Mouse (Mus musculus) gastrocnemius, adult 2 months (tissue): ENCODE data around the gene Plpp3. TPM values are rescaled to one million over a fixed set of nuclear protein-coding genes. Genes with fewer than 3 reads are reported as not detected.
A peak's percentile ranks its signal among the peaks of the same experiment; 100 is the strongest.
"Not testable (repeated sequence)": the region's sequence is repeated elsewhere in the genome, so short reads cannot be mapped to it uniquely, and the experiment has no call there.

Experiments used
- DNase-seq: peaks from one replicate; pipeline ENCODE4 v3.0.0; 2022
- H3K27ac ChIP-seq: fragments of 200-600 bp; 2 replicates; pipeline ENCODE4 v1.8.1; 2022; ENCODE audit warnings: mild to moderate bottlenecking
- H3K4me3 ChIP-seq: fragments of 200-600 bp; 2 replicates; pipeline ENCODE4 v1.8.1; 2022; ENCODE audit warnings: mild to moderate bottlenecking, moderate library complexity
- CTCF ChIP-seq: fragments of 200-600 bp; IDR thresholded peaks from 2 replicates; pipeline ENCODE4 v1.8.1; 2022; ENCODE audit warnings: antibody characterized with exemption, mild to moderate bottlenecking, moderate library complexity
- intact Hi-C: fragments of 180-260 bp; cut with DNase I; formaldehyde crosslinking; loops from one replicate; pipeline ENCODE4 v1.15.1; 2025
- total RNA-seq, 2 experiments: library from RNA; stranded (reverse); gene quantifications; 2 replicates each; pipeline ENCODE4 v1.2.3; 2021

Gene Plpp3
- total RNA-seq, 2 experiments from 2014 or later = 45.8 to 69.1 TPM

GRCm38 (mm10) chr4:105260385-105260784 lies 103.2 kb downstream of the Plpp3 start:
- DNase-seq = no peak
- Histone ChIP-seq H3K4me3 (no peak overlapping the region), H3K27ac (no peak overlapping the region)
- intact Hi-C loops = loop anchor here (5.0 kb wide), 1 partner anchor 33 kb away; no protein-coding TSS in a partner anchor
- TF ChIP-seq CTCF = no peak

DNA sequence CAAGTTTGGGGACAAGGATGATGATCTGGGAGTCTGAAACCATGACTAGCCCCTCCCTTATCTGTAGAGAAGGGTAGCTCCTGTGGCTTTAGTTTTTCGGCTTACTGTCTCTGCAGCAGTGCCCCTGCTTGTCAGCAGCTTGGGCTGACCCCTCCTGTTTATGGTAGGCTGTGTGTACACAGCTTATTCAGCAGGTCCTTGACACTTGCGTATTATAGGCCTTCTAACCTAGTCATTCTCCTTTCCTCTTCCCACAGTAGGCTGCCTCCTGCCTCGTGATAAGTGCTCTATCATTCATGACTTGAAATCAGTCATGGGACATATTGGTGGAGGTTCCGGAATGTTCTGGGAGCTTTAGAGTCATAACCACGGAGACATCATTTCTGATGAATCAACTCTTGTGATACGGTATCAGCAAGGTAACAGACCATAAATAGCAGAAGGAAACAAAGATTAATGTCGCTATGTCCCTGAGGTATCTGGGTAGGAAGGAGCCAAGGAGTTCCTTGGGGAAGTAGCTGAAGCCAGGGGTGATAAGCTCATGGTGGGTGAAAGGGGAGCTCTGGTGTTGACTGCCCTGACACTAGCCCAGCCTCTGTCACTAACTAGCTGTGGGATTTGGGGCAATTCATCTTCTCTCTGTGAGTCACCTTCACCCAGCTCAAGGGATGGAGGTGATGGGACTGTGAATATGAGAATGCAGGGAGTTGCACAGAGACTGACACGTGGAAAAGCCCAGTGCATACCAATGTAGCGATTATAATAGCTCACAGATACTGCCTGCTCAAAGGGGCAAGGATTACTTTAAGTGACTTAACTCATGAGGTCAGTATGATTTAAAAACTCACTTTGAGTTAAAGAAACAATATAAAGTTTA lies 104.0 kb downstream of the Plpp3 start:
- DNase-seq = no peak
- Histone ChIP-seq H3K4me3 (no peak overlapping the region), H3K27ac (0 out of 2 replicates have a peak overlapping the region, but pooled peaks have one; percentile 16)
- no peak for TF ChIP-seq CTCF
- intact Hi-C loops = loop anchor here (5.0 kb wide), 1 partner anchor 34 kb away; no protein-coding TSS in a partner anchor

DNA sequence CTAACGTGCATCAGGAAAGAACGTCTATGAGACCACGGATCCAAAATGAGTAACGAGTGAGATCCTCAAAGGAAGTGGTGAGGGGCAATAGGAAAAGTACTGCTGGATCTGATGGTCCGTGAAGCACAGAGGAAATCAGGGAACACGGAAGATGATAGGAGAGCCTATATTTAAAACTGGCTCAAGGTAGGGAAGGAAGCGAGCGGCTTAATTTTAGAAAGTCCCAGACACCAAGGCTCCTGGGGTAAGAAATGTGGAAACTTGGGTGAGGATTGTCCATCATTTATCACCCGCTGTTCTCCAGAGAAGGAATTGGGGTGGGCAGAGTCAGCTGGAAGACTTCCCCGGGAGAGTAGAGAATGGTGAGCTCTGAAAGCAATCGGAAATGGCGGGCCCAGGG lies 105.2 kb downstream of the Plpp3 start:
- TF ChIP-seq CTCF = no peak
- DNase-seq = no peak
- H3K4me3 ChIP-seq = peak overlapping the region; percentile 45
- H3K27ac ChIP-seq = peak overlapping the region; percentile 81
- intact Hi-C loops = loop anchor here (5.0 kb wide), 1 partner anchor 35 kb away; no protein-coding TSS in a partner anchor

DNA sequence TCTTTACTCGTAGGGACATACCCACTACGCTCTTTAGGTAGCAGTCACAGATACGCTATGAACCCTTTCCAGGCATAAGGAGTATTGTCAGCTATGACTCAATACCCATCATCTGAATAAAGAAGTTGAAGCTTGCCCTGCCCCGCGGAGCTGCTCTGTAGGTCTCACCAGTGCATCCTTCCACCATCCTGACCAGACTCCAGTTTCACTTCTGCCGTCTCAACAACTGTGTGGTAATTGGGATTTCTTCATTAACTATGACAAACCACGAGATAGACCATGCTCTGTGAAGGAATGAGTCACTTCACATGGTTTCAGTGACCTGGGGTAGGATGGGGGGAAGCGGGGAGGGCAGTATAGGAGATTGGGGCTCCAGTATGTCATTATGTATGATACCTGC lies 106.5 kb downstream of the Plpp3 start:
- intact Hi-C loops = loop anchor here (5.0 kb wide), 1 partner anchor 36 kb away; no protein-coding TSS in a partner anchor
- TF ChIP-seq CTCF = no peak

DNA sequence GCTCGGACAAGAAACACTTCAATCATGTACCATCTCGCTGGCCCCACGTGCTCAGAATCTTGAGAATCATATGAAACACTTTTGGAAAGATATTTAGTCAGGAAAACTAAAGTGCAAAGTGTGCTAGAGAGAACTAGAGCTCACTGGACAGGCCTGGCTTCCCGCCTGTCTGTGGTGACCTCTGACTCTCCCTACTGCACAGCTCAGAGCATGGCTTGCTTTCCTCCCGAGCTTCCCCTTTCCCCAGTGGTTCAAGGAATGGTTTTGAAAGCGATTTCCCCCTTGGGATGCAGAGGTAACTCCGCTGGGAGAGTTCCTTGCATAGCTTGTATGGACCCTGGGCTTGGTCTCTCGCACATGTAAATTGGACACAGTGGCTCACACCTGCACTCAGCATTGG lies 107.9 kb downstream of the Plpp3 start:
- DNase-seq = no peak
- no peak overlapping the region for H3K4me3 ChIP-seq
- intact Hi-C loops = no loop called here
- H3K27ac ChIP-seq = no peak overlapping the region; the same call in 1 of the 2 replicates
- no peak for TF ChIP-seq CTCF

More for the DNA sequence above, 106.5 kb downstream of the Plpp3 start:
- Histone ChIP-seq H3K4me3 (no peak overlapping the region), H3K27ac (0 out of 2 replicates have a peak overlapping the region, but pooled peaks have one; percentile 81)
- DNase-seq = no peak

GRCm38 (mm10) chr4:105265678-105266077 lies 108.5 kb downstream of the Plpp3 start:
- no peak for DNase-seq
- peak overlapping the region; percentile 28; the same call in 1 of the 2 replicates for H3K27ac ChIP-seq
- no peak for TF ChIP-seq CTCF
- intact Hi-C loops = no loop called here
- no peak overlapping the region for H3K4me3 ChIP-seq

DNA sequence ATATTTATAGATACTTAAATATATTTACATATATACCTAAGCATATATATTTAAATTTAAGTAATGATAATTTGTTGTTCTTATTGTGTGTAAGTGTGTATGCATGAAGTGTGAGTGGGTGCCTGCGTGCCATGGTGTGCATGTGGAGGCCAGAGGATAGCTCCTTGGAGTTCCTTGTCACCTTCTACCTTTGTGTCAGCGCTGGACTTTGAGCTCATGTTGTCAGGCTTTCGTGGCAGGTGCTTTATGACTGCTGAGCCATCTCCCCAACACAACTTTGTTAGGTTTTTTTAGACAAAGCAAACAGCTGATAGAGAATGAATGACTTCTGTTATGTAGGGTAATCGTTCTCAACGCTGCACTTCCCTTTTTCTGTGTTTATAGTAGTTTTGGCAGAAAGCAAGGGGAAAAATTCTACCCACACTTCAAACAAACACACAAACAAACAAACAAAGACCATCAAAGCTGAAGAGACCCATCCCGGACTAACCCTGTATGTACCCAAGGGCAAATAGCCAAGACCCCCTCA lies 111.1 kb downstream of the Plpp3 start:
- DNase-seq = no peak
- intact Hi-C loops = no loop called here
- H3K4me3 ChIP-seq = no peak overlapping the region
- no peak overlapping the region for H3K27ac ChIP-seq
- TF ChIP-seq CTCF = no peak

DNA sequence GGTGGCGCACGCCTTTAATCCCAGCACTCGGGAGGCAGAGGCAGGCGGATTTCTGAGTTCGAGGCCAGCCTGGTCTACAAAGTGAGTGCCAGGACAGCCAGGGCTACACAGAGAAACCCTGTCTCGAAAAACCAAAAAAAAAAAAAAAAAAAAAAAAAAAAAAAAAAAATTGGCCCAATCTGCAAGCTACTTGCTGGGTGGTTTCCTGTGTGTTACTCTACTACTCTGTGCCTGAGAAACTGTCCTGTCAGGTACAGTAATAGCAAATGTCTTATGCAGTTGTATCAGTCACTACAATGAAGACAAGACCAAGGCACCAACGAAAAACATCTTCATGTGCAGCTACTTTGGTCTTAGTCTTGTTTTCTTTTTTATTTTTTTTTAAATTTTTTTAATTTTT lies 112.3 kb downstream of the Plpp3 start:
- H3K27ac ChIP-seq, DNase-seq, intact Hi-C loops, H3K4me3 ChIP-seq: not testable (repeated sequence)

DNA sequence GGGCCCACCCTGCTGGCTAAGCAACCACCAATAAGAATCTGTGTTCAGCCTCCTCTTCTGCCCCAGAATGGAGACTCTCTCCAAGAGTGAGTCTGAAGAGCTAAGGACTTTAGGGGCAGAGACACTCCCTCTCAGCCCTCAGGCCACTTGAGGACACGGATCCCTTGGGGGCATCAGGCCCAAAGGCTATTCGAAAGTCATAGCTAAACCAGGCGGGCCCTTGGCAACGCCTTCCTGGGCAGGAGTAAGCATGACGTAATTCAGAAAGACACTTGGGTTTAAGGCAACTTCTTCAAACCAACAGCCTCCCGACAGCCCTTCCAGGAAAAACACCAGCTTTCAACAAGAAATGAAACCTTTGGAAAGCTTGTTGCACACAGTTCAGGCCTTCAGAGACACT lies 114.0 kb downstream of the Plpp3 start:
- peak overlapping the region; percentile 78 for H3K27ac ChIP-seq
- no peak for TF ChIP-seq CTCF
- DNase-seq = peak; percentile 84

DNA sequence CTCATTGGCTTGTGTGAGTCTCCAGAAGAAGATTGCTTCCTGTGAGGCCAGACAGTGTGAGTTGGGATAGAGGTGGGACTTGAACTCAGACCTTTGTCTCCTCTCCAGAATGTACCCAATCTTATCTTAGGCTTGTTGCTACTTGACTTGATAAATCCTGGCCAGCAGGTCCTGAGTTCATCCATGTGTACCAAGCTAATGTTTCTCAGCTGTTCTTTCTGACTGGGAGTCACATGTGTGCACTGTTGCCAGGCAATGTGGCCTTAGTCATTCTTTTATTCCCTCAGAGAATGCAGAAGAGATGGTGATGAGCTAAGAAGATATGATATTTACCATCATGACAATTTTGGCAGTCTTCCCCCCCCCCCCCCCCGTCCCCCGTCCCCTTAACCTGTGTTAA lies 115.9 kb downstream of the Plpp3 start:
- no peak overlapping the region for H3K27ac ChIP-seq
- intact Hi-C loops = no loop called here
- DNase-seq = no peak
- no peak for TF ChIP-seq CTCF
- H3K4me3 ChIP-seq = no peak overlapping the region

More for the DNA sequence above, 114.0 kb downstream of the Plpp3 start:
- H3K4me3 ChIP-seq = no peak overlapping the region
- intact Hi-C loops = no loop called here

GRCm38 (mm10) chr4:105273486-105273885 lies 116.3 kb downstream of the Plpp3 start:
- intact Hi-C loops = no loop called here
- DNase-seq = no peak
- no peak overlapping the region for H3K4me3 ChIP-seq
- no peak overlapping the region for H3K27ac ChIP-seq
- no peak for TF ChIP-seq CTCF

DNA sequence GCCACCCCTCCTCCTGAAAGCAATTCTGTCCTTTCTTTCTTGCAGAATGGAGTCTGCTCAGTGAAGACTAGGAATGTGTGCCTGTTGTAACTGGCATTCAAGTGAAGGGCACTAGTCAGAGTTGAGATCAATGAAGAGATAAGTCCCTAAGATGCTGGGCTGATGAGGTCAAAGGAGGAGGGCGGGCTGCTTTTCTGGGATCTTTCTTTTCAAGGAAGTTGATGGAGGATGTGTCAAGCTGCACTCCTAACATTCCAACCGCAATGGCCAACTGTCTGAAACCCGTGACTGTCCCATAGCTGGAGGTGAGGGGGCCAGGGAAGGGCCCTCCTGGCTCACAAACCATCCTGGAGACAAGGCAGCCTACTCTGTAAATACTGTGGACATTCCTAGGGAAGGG lies 118.5 kb downstream of the Plpp3 start:
- Histone ChIP-seq H3K27ac (peak overlapping the region; percentile 57), H3K4me3 (no peak overlapping the region)
- no peak for TF ChIP-seq CTCF
- intact Hi-C loops = no loop called here
- DNase-seq = no peak

- H3K4me3 ChIP-seq = no peak overlapping the region
- intact Hi-C loops = no loop called here
- H3K27ac ChIP-seq = peak overlapping the region; percentile 57
- DNase-seq = no peak
- TF ChIP-seq CTCF = no peak
These were observed 119.1 kb downstream of the Plpp3 start for GRCm38 (mm10) chr4:105276062-105276795.
